Mouse (Mus musculus): ENCODE data around the gene Abca17.

GRCm38 (mm10) chr17:24282637-24283036 lies 68.2 kb downstream of the Abca17 start:
- TF ChIP-seq CTCF (IDR thresholded peaks at IDR 0.05; ENCODE audit: control insufficient read depth, insufficient read depth, insufficient read length) = no peak
- no peak for TF ChIP-seq USF1 (IDR thresholded peaks at IDR 0.05; ENCODE audit: low read depth)
- TF ChIP-seq MYOG (IDR thresholded peaks at IDR 0.05; ENCODE audit: control insufficient read depth, extremely low read depth, insufficient read length) = no peak
- TF ChIP-seq MYOD1 (IDR thresholded peaks at IDR 0.05; ENCODE audit: control insufficient read depth, insufficient read length, low read depth) = no peak
